Mouse (Mus musculus) induced T-regulatory cell, adult 2 months (primary cell): ENCODE data around the gene Bola1.
A peak's percentile ranks its signal among the peaks of the same experiment; 100 is the strongest.
"Not testable (repeated sequence)": the region's sequence is repeated elsewhere in the genome, so short reads cannot be mapped to it uniquely, and the experiment has no call there.

Source experiments
- DNase-seq: peaks from one replicate; pipeline ENCODE4 v3.0.0-alpha.2; 2012; ENCODE audit warnings: low read depth

The Bola1 gene

GRCm38 (mm10) chr3:96180727-96181477 lies 38.6 kb downstream of the Bola1 start, which contains the start of gene Sv2a:
Gene Sv2a (plus strand): TSS chr3:96181151.
- peak; percentile 72 for DNase-seq

- no peak for DNase-seq
Measured at GRCm38 (mm10) chr3:96179531-96179930, 40.0 kb downstream of the Bola1 start.

- DNase-seq: no peak
Measured at GRCm38 (mm10) chr3:96178902-96179301, 40.6 kb downstream of the Bola1 start.

GRCm38 (mm10) chr3:96178427-96178826 lies 41.1 kb downstream of the Bola1 start:
- no peak for DNase-seq

- DNase-seq: no peak
Measured at GRCm38 (mm10) chr3:96175251-96175650, 44.3 kb downstream of the Bola1 start.

- not testable (repeated sequence) for DNase-seq
Measured at GRCm38 (mm10) chr3:96174042-96174441, 45.5 kb downstream of the Bola1 start.

- DNase-seq: no peak
Measured at GRCm38 (mm10) chr3:96173185-96173584, 46.3 kb downstream of the Bola1 start.

- DNase-seq: peak; percentile 97
Measured at GRCm38 (mm10) chr3:96172197-96173178, 47.0 kb downstream of the Bola1 start, which contains the start of gene Sf3b4. Gene Sf3b4 (plus strand): TSS chr3:96172332.

- no peak for DNase-seq
Measured at GRCm38 (mm10) chr3:96171583-96172196, 47.8 kb downstream of the Bola1 start.

- DNase-seq: peak; percentile 49
Measured at GRCm38 (mm10) chr3:96170976-96171545, 48.4 kb downstream of the Bola1 start.

GRCm38 (mm10) chr3:96170276-96170675 lies 49.2 kb downstream of the Bola1 start:
- DNase-seq: no peak

- no peak for DNase-seq
Measured at GRCm38 (mm10) chr3:96168466-96169158, 50.9 kb downstream of the Bola1 start.

GRCm38 (mm10) chr3:96163040-96163439 lies 56.5 kb downstream of the Bola1 start:
- no peak for DNase-seq

GRCm38 (mm10) chr3:96161869-96162840 lies 57.4 kb downstream of the Bola1 start, which contains the start of gene Mtmr11:
Gene Mtmr11 (plus strand): TSS chr3:96162004.
- DNase-seq: peak; percentile 48

- peak; percentile 64 for DNase-seq
Measured at GRCm38 (mm10) chr3:96160803-96161516, 58.5 kb downstream of the Bola1 start.

- DNase-seq: peak; percentile 27
Measured at GRCm38 (mm10) chr3:96160222-96160802, 59.2 kb downstream of the Bola1 start.

GRCm38 (mm10) chr3:96159820-96160219 lies 59.7 kb downstream of the Bola1 start:
- DNase-seq: no peak

GRCm38 (mm10) chr3:96155501-96155900 lies 64.0 kb downstream of the Bola1 start:
- no peak for DNase-seq

- DNase-seq: no peak
Measured at GRCm38 (mm10) chr3:96152611-96153010, 66.9 kb downstream of the Bola1 start.
